Mouse (Mus musculus) olfactory bulb, adult 2 months (tissue): ENCODE measurements around the gene Elovl6.

Source experiments
- CTCF ChIP-seq: fragments of 200-500 bp; IDR thresholded peaks from 2 replicates; pipeline ENCODE4 v1.5.1; 2012; ENCODE audit warnings: low read depth, mild to moderate bottlenecking, low read length, moderate library complexity; ENCODE audit not compliant: insufficient read depth
- POLR2A ChIP-seq: fragments of 200-500 bp; IDR thresholded peaks from 2 replicates; pipeline ENCODE4 v1.6.1; 2012; ENCODE audit warnings: mild to moderate bottlenecking, low read depth, low read length, moderate library complexity; ENCODE audit not compliant: insufficient read depth

DNA sequence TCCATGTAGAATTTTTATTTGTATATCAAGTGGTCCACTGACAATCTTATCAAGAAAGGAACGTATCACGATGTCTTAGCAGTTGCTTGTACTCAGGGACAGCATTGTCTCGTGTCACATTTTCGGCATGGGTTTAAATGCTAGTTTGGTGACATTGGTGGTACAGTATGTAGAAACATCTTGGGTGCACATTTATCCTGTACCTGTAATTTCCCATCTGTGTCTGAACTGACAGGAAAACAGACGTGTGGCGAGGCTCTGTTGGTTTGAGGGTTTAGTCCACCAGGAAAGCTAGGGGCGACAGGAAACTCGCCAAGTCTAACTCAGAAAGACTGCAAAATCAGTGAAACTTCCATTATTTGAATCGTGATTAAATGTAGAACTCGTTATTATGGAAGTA is 21.5 kb downstream of the Elovl6 start:
- TF ChIP-seq CTCF = no peak
- no peak for TF ChIP-seq POLR2A
